Mouse (Mus musculus) frontal cortex, postnatal 36 days (tissue): ENCODE results near the gene Nlrp6.

Source experiments
- DNase-seq, 2 experiments: peaks; one replicate each; pipeline ENCODE4 v3.0.0; 2022; ENCODE audit warnings: low spot score in 2 of 2

Gene Nlrp6

GRCm38 (mm10) chr7:140912293-140912692 lies 8.4 kb upstream of the Nlrp6 start:
- peak; percentile 40 to 41 for DNase-seq

- no peak for DNase-seq
Measured at GRCm38 (mm10) chr7:140912846-140913482, 7.7 kb upstream of the Nlrp6 start.

GRCm38 (mm10) chr7:140914031-140914690 lies 6.5 kb upstream of the Nlrp6 start:
- DNase-seq = no peak

- DNase-seq = no peak
Measured at GRCm38 (mm10) chr7:140919911-140920310, 791 bp upstream of the Nlrp6 start.

- DNase-seq = no peak
Measured at GRCm38 (mm10) chr7:140921225-140921975, 698 bp downstream of the Nlrp6 start.

GRCm38 (mm10) chr7:140922398-140923069 lies 1.8 kb downstream of the Nlrp6 start:
- DNase-seq = peak; percentile 19 to 36

GRCm38 (mm10) chr7:140923070-140923775 lies 2.5 kb downstream of the Nlrp6 start:
- DNase-seq = no peak

- no peak for DNase-seq
Measured at GRCm38 (mm10) chr7:140927181-140927580, 6.5 kb downstream of the Nlrp6 start.

- DNase-seq = no peak
Measured at GRCm38 (mm10) chr7:140938436-140938835, 17.7 kb downstream of the Nlrp6 start.

- no peak for DNase-seq
Measured at GRCm38 (mm10) chr7:140938896-140939295, 18.2 kb downstream of the Nlrp6 start.

- no peak for DNase-seq
Measured at GRCm38 (mm10) chr7:140939669-140940171, 19.0 kb downstream of the Nlrp6 start.

GRCm38 (mm10) chr7:140941222-140942051 lies 20.7 kb downstream of the Nlrp6 start, which contains the start of gene Pgghg:
Gene Pgghg, plus strand, starts transcription at chr7:140941391.
- DNase-seq = peak; percentile 52 to 55

GRCm38 (mm10) chr7:140942341-140942740 lies 21.6 kb downstream of the Nlrp6 start:
- DNase-seq = no peak

GRCm38 (mm10) chr7:140942811-140943210 lies 22.1 kb downstream of the Nlrp6 start:
- no peak for DNase-seq

GRCm38 (mm10) chr7:140943356-140943755 lies 22.7 kb downstream of the Nlrp6 start:
- DNase-seq = no peak

GRCm38 (mm10) chr7:140944236-140944635 lies 23.5 kb downstream of the Nlrp6 start:
- no peak for DNase-seq

- DNase-seq = no peak
Measured at GRCm38 (mm10) chr7:140945247-140945646, 24.5 kb downstream of the Nlrp6 start.

GRCm38 (mm10) chr7:140946311-140946710 lies 25.6 kb downstream of the Nlrp6 start:
- no peak for DNase-seq

GRCm38 (mm10) chr7:140946980-140947379 lies 26.3 kb downstream of the Nlrp6 start:
- DNase-seq = no peak

GRCm38 (mm10) chr7:140948161-140948560 lies 27.5 kb downstream of the Nlrp6 start:
- no peak for DNase-seq
